Mouse (Mus musculus): ENCODE measurements around the gene Tenm3. TPM values are rescaled to one million over a fixed set of nuclear protein-coding genes. Genes with fewer than 3 reads are reported as not detected.

Gene Tenm3
- polyA plus RNA-seq, 1 experiment from 2014 or later: 49.6 TPM

GRCm38 (mm10) chr8:48489417-48489816 is 354.3 kb downstream of the Tenm3 start:
- H3K4me1 ChIP-seq: peaks cover 15% of the 10 kb centered on the region
- H3K36me3 ChIP-seq (replicated peaks): no peaks in the 10 kb centered on the region
- 60% methylated on average over 4 of the region's 4 CpGs for WGBS
- no peaks in the 10 kb centered on the region for H3K27me3 ChIP-seq (replicated peaks)
- no peak overlapping the region for H3K9ac ChIP-seq
- no peaks in the 10 kb centered on the region for H3K9me3 ChIP-seq
- H3K4me3 ChIP-seq: no peak overlapping the region
- no peak overlapping the region for H3K27ac ChIP-seq
- H3K4me2 ChIP-seq: no peak overlapping the region
- no peak for ATAC-seq (replicated peaks)

GRCm38 (mm10) chr8:48488809-48489208 is 354.9 kb downstream of the Tenm3 start:
- Histone ChIP-seq H3K27ac (no peak overlapping the region), H3K4me1 (peaks cover 15% of the 10 kb centered on the region), H3K36me3 (replicated peaks) (no peaks in the 10 kb centered on the region), H3K27me3 (replicated peaks) (no peaks in the 10 kb centered on the region), H3K9me3 (no peaks in the 10 kb centered on the region), H3K9ac (no peak overlapping the region), H3K4me3 (no peak overlapping the region), H3K4me2 (no peak overlapping the region)
- 57% methylated on average over 7 of the region's 7 CpGs for WGBS
- no peak for ATAC-seq (replicated peaks)

GRCm38 (mm10) chr8:48484143-48484542 is 359.6 kb downstream of the Tenm3 start:
- no peaks in the 10 kb centered on the region for H3K36me3 ChIP-seq (replicated peaks)
- 59% methylated on average over 5 of the region's 5 CpGs for WGBS
- H3K4me3 ChIP-seq: no peak overlapping the region
- no peak overlapping the region for H3K4me2 ChIP-seq
- H3K9me3 ChIP-seq: no peaks in the 10 kb centered on the region
- H3K4me1 ChIP-seq: peaks cover 12% of the 10 kb centered on the region
- H3K9ac ChIP-seq: no peak overlapping the region
- H3K27me3 ChIP-seq (replicated peaks): no peaks in the 10 kb centered on the region
- no peak overlapping the region for H3K27ac ChIP-seq
- no peak for ATAC-seq (replicated peaks)

GRCm38 (mm10) chr8:48481709-48482671 is 361.8 kb downstream of the Tenm3 start:
- no peaks in the 10 kb centered on the region for H3K27me3 ChIP-seq (replicated peaks)
- no peak overlapping the region for H3K9ac ChIP-seq
- H3K4me3 ChIP-seq: no peak overlapping the region
- peak; percentile 59 for ATAC-seq (replicated peaks)
- peaks cover 10% of the 10 kb centered on the region; the same call in 1 of the 2 replicates for H3K4me1 ChIP-seq
- no peaks in the 10 kb centered on the region for H3K9me3 ChIP-seq
- no peaks in the 10 kb centered on the region for H3K36me3 ChIP-seq (replicated peaks)
- WGBS: 68% methylated on average over 33 of the region's 33 CpGs
- H3K4me2 ChIP-seq: no peak overlapping the region
- H3K27ac ChIP-seq: 0 out of 2 replicates have a peak overlapping the region, but pooled peaks have one; percentile 29

- Histone ChIP-seq H3K9ac (no peak overlapping the region), H3K36me3 (replicated peaks) (no peaks in the 10 kb centered on the region), H3K4me3 (no peak overlapping the region), H3K4me2 (no peak overlapping the region), H3K9me3 (no peaks in the 10 kb centered on the region), H3K4me1 (peaks cover 13% of the 10 kb centered on the region), H3K27me3 (replicated peaks) (no peaks in the 10 kb centered on the region), H3K27ac (0 out of 2 replicates have a peak overlapping the region, but pooled peaks have one; percentile 9)
- ATAC-seq (replicated peaks): peak; percentile 22; the same call in 1 of the 2 replicates
- 34% methylated on average over 8 of the region's 8 CpGs for WGBS
These were observed 366.3 kb downstream of the Tenm3 start for GRCm38 (mm10) chr8:48477371-48477935.

GRCm38 (mm10) chr8:48476896-48477295 is 366.9 kb downstream of the Tenm3 start:
- Histone ChIP-seq H3K27ac (0 out of 2 replicates have a peak overlapping the region, but pooled peaks have one; percentile 9), H3K36me3 (replicated peaks) (no peaks in the 10 kb centered on the region), H3K4me3 (no peak overlapping the region), H3K9ac (no peak overlapping the region), H3K27me3 (replicated peaks) (no peaks in the 10 kb centered on the region), H3K4me1 (peaks cover 9% of the 10 kb centered on the region), H3K9me3 (no peaks in the 10 kb centered on the region), H3K4me2 (no peak overlapping the region)
- no peak for ATAC-seq (replicated peaks)
- WGBS: 53% methylated on average over 1 of the region's 1 CpGs

GRCm38 (mm10) chr8:48467633-48468032 is 376.1 kb downstream of the Tenm3 start:
- 63% methylated on average over 5 of the region's 5 CpGs for WGBS
- Histone ChIP-seq H3K9me3 (no peaks in the 10 kb centered on the region), H3K27ac (no peak overlapping the region), H3K27me3 (replicated peaks) (no peaks in the 10 kb centered on the region), H3K4me1 (peaks cover 17% of the 10 kb centered on the region), H3K4me2 (no peak overlapping the region), H3K4me3 (no peak overlapping the region), H3K9ac (no peak overlapping the region), H3K36me3 (replicated peaks) (no peaks in the 10 kb centered on the region)
- 0 out of 2 replicates have a peak, but pooled peaks have one; percentile 40 for ATAC-seq (replicated peaks)

GRCm38 (mm10) chr8:48458373-48458772 is 385.4 kb downstream of the Tenm3 start:
- Histone ChIP-seq H3K4me3 (no peak overlapping the region), H3K27me3 (replicated peaks) (no peaks in the 10 kb centered on the region), H3K9me3 (no peaks in the 10 kb centered on the region), H3K4me1 (peaks cover 34% of the 10 kb centered on the region), H3K36me3 (replicated peaks) (no peaks in the 10 kb centered on the region), H3K27ac (peak overlapping the region; percentile 57), H3K9ac (no peak overlapping the region), H3K4me2 (no peak overlapping the region)
- ATAC-seq (replicated peaks): peak; percentile 69
- WGBS: 10% methylated on average over 5 of the region's 5 CpGs

GRCm38 (mm10) chr8:48456328-48457124 is 387.2 kb downstream of the Tenm3 start:
- Histone ChIP-seq H3K4me2 (peak overlapping the region; percentile 36), H3K9ac (no peak overlapping the region; the same call in 1 of the 2 replicates), H3K36me3 (replicated peaks) (no peaks in the 10 kb centered on the region), H3K9me3 (no peaks in the 10 kb centered on the region), H3K4me3 (no peak overlapping the region), H3K4me1 (peaks cover 34% of the 10 kb centered on the region), H3K27me3 (replicated peaks) (no peaks in the 10 kb centered on the region), H3K27ac (peak overlapping the region; percentile 35)
- WGBS: 15% methylated on average over 22 of the region's 22 CpGs
- peak; percentile 51 for ATAC-seq (replicated peaks)

GRCm38 (mm10) chr8:48451247-48451635 is 392.5 kb downstream of the Tenm3 start:
- ATAC-seq (replicated peaks): no peak

GRCm38 (mm10) chr8:48450397-48451246 is 393.1 kb downstream of the Tenm3 start:
- no peak overlapping the region for H3K4me3 ChIP-seq
- H3K27me3 ChIP-seq (replicated peaks): no peaks in the 10 kb centered on the region
- ATAC-seq (replicated peaks): no peak
- H3K4me1 ChIP-seq: peaks cover 28% of the 10 kb centered on the region
- H3K9me3 ChIP-seq: no peaks in the 10 kb centered on the region
- H3K36me3 ChIP-seq (replicated peaks): no peaks in the 10 kb centered on the region
- 45% methylated on average over 23 of the region's 23 CpGs for WGBS
- no peak overlapping the region for H3K27ac ChIP-seq
- H3K4me2 ChIP-seq: peak overlapping the region; percentile 25
- H3K9ac ChIP-seq: no peak overlapping the region

More at GRCm38 (mm10) chr8:48451247-48451635, 392.5 kb downstream of the Tenm3 start:
- Histone ChIP-seq H3K9me3 (no peaks in the 10 kb centered on the region), H3K27ac (no peak overlapping the region), H3K4me3 (no peak overlapping the region), H3K9ac (no peak overlapping the region), H3K27me3 (replicated peaks) (no peaks in the 10 kb centered on the region), H3K36me3 (replicated peaks) (no peaks in the 10 kb centered on the region), H3K4me1 (peaks cover 34% of the 10 kb centered on the region), H3K4me2 (peak overlapping the region; percentile 25)
- WGBS: 12% methylated on average over 7 of the region's 7 CpGs
